Mouse (Mus musculus): ENCODE data around the gene Ppp1r9b.

The Ppp1r9b gene

GRCm38 (mm10) chr11:94990749-94991577 lies at the start of gene Ppp1r9b:
Ppp1r9b (plus strand) TSS chr11:94991035.
- in situ Hi-C loops (cut with MboI; ENCODE audit: unreplicated experiment in 2 of 2), result no loop called here

GRCm38 (mm10) chr11:94941121-94941520 lies 49.7 kb upstream of the Ppp1r9b start:
- in situ Hi-C loops (cut with MboI; ENCODE audit: unreplicated experiment in 2 of 2), result loop anchor here in 1 of 2 experiments (10.0 kb wide), 1 partner anchor 294 kb away; no protein-coding TSS in a partner anchor

- in situ Hi-C loops (cut with MboI; ENCODE audit: unreplicated experiment in 2 of 2), result loop anchor here in 1 of 2 experiments (10.0 kb wide), 1 partner anchor 293 kb away; no protein-coding TSS in a partner anchor
These were observed 49.1 kb upstream of the Ppp1r9b start for GRCm38 (mm10) chr11:94941776-94942175.

GRCm38 (mm10) chr11:94942282-94943023 lies 48.4 kb upstream of the Ppp1r9b start:
- in situ Hi-C loops (cut with MboI; ENCODE audit: unreplicated experiment in 2 of 2), result loop anchor here in 1 of 2 experiments (10.0 kb wide), 1 partner anchor 292 kb away; no protein-coding TSS in a partner anchor

GRCm38 (mm10) chr11:94943054-94943453 lies 47.8 kb upstream of the Ppp1r9b start:
- in situ Hi-C loops (cut with MboI; ENCODE audit: unreplicated experiment in 2 of 2), result loop anchor here in 1 of 2 experiments (10.0 kb wide), 1 partner anchor 292 kb away; no protein-coding TSS in a partner anchor

GRCm38 (mm10) chr11:94944295-94944694 lies 46.5 kb upstream of the Ppp1r9b start:
- in situ Hi-C loops (cut with MboI; ENCODE audit: unreplicated experiment in 2 of 2), result loop anchor here in 1 of 2 experiments (10.0 kb wide), 1 partner anchor 291 kb away; no protein-coding TSS in a partner anchor

GRCm38 (mm10) chr11:94945236-94945635 lies 45.6 kb upstream of the Ppp1r9b start:
- in situ Hi-C loops (cut with MboI; ENCODE audit: unreplicated experiment in 2 of 2), result loop anchor here in 1 of 2 experiments (5.0 to 10.0 kb wide), 2 partner anchors 162 to 290 kb away; no protein-coding TSS in a partner anchor

- in situ Hi-C loops (cut with MboI; ENCODE audit: unreplicated experiment in 2 of 2), result no loop called here
These were observed 38.7 kb upstream of the Ppp1r9b start for GRCm38 (mm10) chr11:94952169-94952568.

GRCm38 (mm10) chr11:94955103-94955502 lies 35.7 kb upstream of the Ppp1r9b start:
- in situ Hi-C loops (cut with MboI; ENCODE audit: unreplicated experiment in 2 of 2), result no loop called here

- in situ Hi-C loops (cut with MboI; ENCODE audit: unreplicated experiment in 2 of 2), result no loop called here
These were observed 33.2 kb upstream of the Ppp1r9b start for GRCm38 (mm10) chr11:94957693-94958064.

GRCm38 (mm10) chr11:94958065-94958858 lies 32.6 kb upstream of the Ppp1r9b start:
- in situ Hi-C loops (cut with MboI; ENCODE audit: unreplicated experiment in 2 of 2), result no loop called here

GRCm38 (mm10) chr11:94962534-94963101 lies 28.2 kb upstream of the Ppp1r9b start:
- in situ Hi-C loops (cut with MboI; ENCODE audit: unreplicated experiment in 2 of 2), result loop anchor here in 1 of 2 experiments (10.0 kb wide), 1 partner anchor 142 kb away; no protein-coding TSS in a partner anchor

GRCm38 (mm10) chr11:94967419-94967818 lies 23.4 kb upstream of the Ppp1r9b start, which contains the start of gene Hils1:
Hils1 (plus strand) TSS chr11:94967593.
- in situ Hi-C loops (cut with MboI; ENCODE audit: unreplicated experiment in 2 of 2), result loop anchor here in 1 of 2 experiments (10.0 kb wide), 1 partner anchor 137 kb away; no protein-coding TSS in a partner anchor

- in situ Hi-C loops (cut with MboI; ENCODE audit: unreplicated experiment in 2 of 2), result loop anchor here in 1 of 2 experiments (10.0 kb wide), 1 partner anchor 137 kb away; no protein-coding TSS in a partner anchor
These were observed 22.6 kb upstream of the Ppp1r9b start for GRCm38 (mm10) chr11:94968187-94968586.

- in situ Hi-C loops (cut with MboI; ENCODE audit: unreplicated experiment in 2 of 2), result loop anchor here (5.0 to 10.0 kb wide), 4 partner anchors 38 to 135 kb away; partner anchors contain the start of genes Pdk2 (in 2 of the 2) and Samd14 (in 2 of the 2)
These were observed 21.1 kb upstream of the Ppp1r9b start for GRCm38 (mm10) chr11:94969709-94970108.

- in situ Hi-C loops (cut with MboI; ENCODE audit: unreplicated experiment in 2 of 2), result loop anchor here (5.0 to 10.0 kb wide), 3 partner anchors 37 to 74 kb away; partner anchors contain the start of genes Pdk2 (in 2 of the 2) and Samd14 (in 2 of the 2)
These were observed 20.5 kb upstream of the Ppp1r9b start for GRCm38 (mm10) chr11:94970210-94970943.

- in situ Hi-C loops (cut with MboI; ENCODE audit: unreplicated experiment in 2 of 2), result loop anchor here (5.0 to 10.0 kb wide), 3 partner anchors 35 to 73 kb away; partner anchors contain the start of genes Pdk2 (in 2 of the 2) and Samd14 (in 2 of the 2)
These were observed 18.8 kb upstream of the Ppp1r9b start for GRCm38 (mm10) chr11:94971895-94972615.

- in situ Hi-C loops (cut with MboI; ENCODE audit: unreplicated experiment in 2 of 2), result loop anchor here (5.0 to 10.0 kb wide), 3 partner anchors 34 to 72 kb away; partner anchors contain the start of genes Pdk2 (in 2 of the 2) and Samd14 (in 2 of the 2)
These were observed 17.9 kb upstream of the Ppp1r9b start for GRCm38 (mm10) chr11:94972887-94973286.

All from v-Abl transformed pro-B cells (cell line).